Mouse (Mus musculus) 416B (cell line): ENCODE data around the gene Olfr533.
"Not testable (repeated sequence)": the region's sequence is repeated elsewhere in the genome, so short reads cannot be mapped to it uniquely, and the experiment has no call there.

ENCODE experiments used
- DNase-seq: peaks from one replicate; pipeline ENCODE4 v3.0.0; 2011; ENCODE audit warnings: low read depth

Gene Olfr533

GRCm38 (mm10) chr7:140463070-140463469, at the start of gene Olfr533:
TSS of gene Olfr533 (plus strand) at chr7:140463370.
- DNase-seq = not testable (repeated sequence)

- no peak for DNase-seq
These were observed 41.6 kb upstream of the Olfr533 start, which contains the start of gene Olfr532 for GRCm38 (mm10) chr7:140421539-140421938. TSS of gene Olfr532 (minus strand) at chr7:140421639.

GRCm38 (mm10) chr7:140443141-140443540, 20.0 kb upstream of the Olfr533 start:
- DNase-seq = no peak

- DNase-seq = no peak
These were observed 14.7 kb downstream of the Olfr533 start for GRCm38 (mm10) chr7:140477886-140478285.

- no peak for DNase-seq
These were observed 15.6 kb downstream of the Olfr533 start for GRCm38 (mm10) chr7:140478733-140479132.

- no peak for DNase-seq
These were observed 20.7 kb downstream of the Olfr533 start, which contains the start of gene Olfr535 for GRCm38 (mm10) chr7:140483916-140484315. TSS of gene Olfr535 (plus strand) at chr7:140484216.

GRCm38 (mm10) chr7:140488981-140489380, 25.8 kb downstream of the Olfr533 start:
- no peak for DNase-seq

- DNase-seq = no peak
These were observed 31.1 kb downstream of the Olfr533 start for GRCm38 (mm10) chr7:140494231-140494630.

- no peak for DNase-seq
These were observed 31.5 kb downstream of the Olfr533 start for GRCm38 (mm10) chr7:140494702-140495101.

GRCm38 (mm10) chr7:140507346-140508021, 44.3 kb downstream of the Olfr533 start, which contains the start of gene Olfr536:
TSS of gene Olfr536 (minus strand) at chr7:140507396.
- not testable (repeated sequence) for DNase-seq
